Mouse (Mus musculus) liver, embryonic 13.5 days (tissue): ENCODE measurements at regions not wholly inside any gene's neighbourhood (a gene's known extent, or its start where the extent isn't known, plus 50 kb on each side); places are given as distances from the start of the nearest gene placed in this dataset.

ENCODE experiments used
- ATAC-seq: fragments of 200-750 bp; cut with Nextera tagmentation; 2 replicates; pipeline ENCODE4 v1.8.0; 2017; ENCODE audit warnings: low read depth, mild to moderate bottlenecking, moderate number of reproducible peaks, moderate library complexity
- DNase-seq: peaks from one replicate; pipeline ENCODE4 v3.0.0; 2022
- H3K27ac ChIP-seq: fragments of 300-500 bp; sonication (generic); 2 replicates; pipeline ENCODE4 v1.5.1; 2015; ENCODE audit warnings: moderate library complexity, mild to moderate bottlenecking, inconsistent platforms
- H3K27me3 ChIP-seq: fragments of 300-500 bp; sonication (generic); 2 replicates; pipeline ENCODE4 v1.6.1; 2015; ENCODE audit warnings: mild to moderate bottlenecking, inconsistent platforms
- H3K36me3 ChIP-seq: fragments of 300-500 bp; sonication (generic); 2 replicates; pipeline ENCODE4 v1.6.1; 2015; ENCODE audit warnings: mild to moderate bottlenecking, inconsistent platforms
- H3K4me1 ChIP-seq: fragments of 300-500 bp; sonication (generic); replicated peaks from 2 replicates; pipeline ENCODE4 v1.6.1; 2015; ENCODE audit warnings: inconsistent platforms
- H3K4me2 ChIP-seq: fragments of 300-500 bp; sonication (generic); 2 replicates; pipeline ENCODE4 v1.6.1; 2015; ENCODE audit warnings: inconsistent platforms, mild to moderate bottlenecking, moderate library complexity
- H3K4me3 ChIP-seq: fragments of 300-500 bp; sonication (generic); replicated peaks from 2 replicates; pipeline ENCODE4 v1.5.1; 2015; ENCODE audit warnings: mild to moderate bottlenecking, inconsistent platforms
- H3K9ac ChIP-seq: fragments of 300-500 bp; sonication (generic); 2 replicates; pipeline ENCODE4 v1.6.1; 2015; ENCODE audit warnings: mild to moderate bottlenecking, inconsistent platforms
- H3K9me3 ChIP-seq: fragments of 300-500 bp; sonication (generic); replicated peaks from 2 replicates; pipeline ENCODE4 v1.6.1; 2016; ENCODE audit warnings: inconsistent platforms
- WGBS: fragments of 180-500 bp; shearing (Covaris S2); methylation state at CpG from one replicate; pipeline ENCODE4 v1.1.7; 2015; ENCODE audit not compliant: insufficient replicate concordance; 5-methylcytosine and 5-hydroxymethylcytosine counted together

DNA sequence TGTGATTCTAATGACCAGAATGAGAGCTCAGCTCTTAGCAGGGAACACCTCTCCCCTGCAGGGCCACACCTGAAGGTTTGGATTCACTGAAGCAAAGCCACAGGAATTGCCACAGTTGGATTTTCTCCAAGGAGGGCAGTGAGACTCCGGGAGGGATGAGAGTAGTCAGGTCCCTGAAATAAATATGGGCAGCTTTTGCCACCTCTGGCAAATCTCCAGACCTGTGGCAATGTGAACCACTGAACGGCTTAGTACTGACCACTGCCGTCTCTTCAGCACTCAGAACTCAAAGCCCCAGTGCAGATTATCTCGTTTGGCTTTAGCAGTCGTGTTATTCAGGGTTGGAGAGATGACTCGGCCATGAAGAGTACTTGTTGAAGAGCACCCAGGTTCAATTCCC, 66.9 kb upstream of the Slc2a1 start:
- Histone ChIP-seq H3K4me3 (no peak overlapping the region), H3K27me3 (peaks cover 11% of the 10 kb centered on the region), H3K4me2 (peak overlapping the region; percentile 71; the same call in 1 of the 2 replicates), H3K9me3 (no peaks in the 10 kb centered on the region), H3K9ac (peak overlapping the region; percentile 58), H3K27ac (peak overlapping the region; percentile 98), H3K4me1 (peaks cover 85% of the 10 kb centered on the region), H3K36me3 (no peaks in the 10 kb centered on the region)
- ATAC-seq: no peak
- no peak for DNase-seq
- WGBS: 66% methylated on average over 6 of the region's 6 CpGs

- Histone ChIP-seq H3K27ac (peak overlapping the region; percentile 8), H3K9ac (no peak overlapping the region; the same call in 1 of the 2 replicates), H3K4me2 (no peak overlapping the region), H3K4me3 (no peak overlapping the region), H3K9me3 (no peaks in the 10 kb centered on the region), H3K36me3 (no peaks in the 10 kb centered on the region), H3K27me3 (peaks cover 11% of the 10 kb centered on the region), H3K4me1 (peaks cover 76% of the 10 kb centered on the region)
- no peak for ATAC-seq
- no peak for DNase-seq
- 76% methylated on average over 19 of the region's 19 CpGs for WGBS
Observed at GRCm38 (mm10) chr4:119044005-119044677, 64.4 kb upstream of the Slc2a1 start.

GRCm38 (mm10) chr4:119044836-119045235, 63.7 kb upstream of the Slc2a1 start:
- H3K9ac ChIP-seq: peak overlapping the region; percentile 51; the same call in 1 of the 2 replicates
- H3K4me1 ChIP-seq: peaks cover 76% of the 10 kb centered on the region
- H3K4me2 ChIP-seq: no peak overlapping the region
- DNase-seq (no peak), ATAC-seq (no peak)
- 88% methylated on average over 13 of the region's 13 CpGs for WGBS
- no peaks in the 10 kb centered on the region for H3K9me3 ChIP-seq
- H3K27ac ChIP-seq: peak overlapping the region; percentile 60
- no peak overlapping the region for H3K4me3 ChIP-seq
- peaks cover 11% of the 10 kb centered on the region for H3K27me3 ChIP-seq
- no peaks in the 10 kb centered on the region for H3K36me3 ChIP-seq

DNA sequence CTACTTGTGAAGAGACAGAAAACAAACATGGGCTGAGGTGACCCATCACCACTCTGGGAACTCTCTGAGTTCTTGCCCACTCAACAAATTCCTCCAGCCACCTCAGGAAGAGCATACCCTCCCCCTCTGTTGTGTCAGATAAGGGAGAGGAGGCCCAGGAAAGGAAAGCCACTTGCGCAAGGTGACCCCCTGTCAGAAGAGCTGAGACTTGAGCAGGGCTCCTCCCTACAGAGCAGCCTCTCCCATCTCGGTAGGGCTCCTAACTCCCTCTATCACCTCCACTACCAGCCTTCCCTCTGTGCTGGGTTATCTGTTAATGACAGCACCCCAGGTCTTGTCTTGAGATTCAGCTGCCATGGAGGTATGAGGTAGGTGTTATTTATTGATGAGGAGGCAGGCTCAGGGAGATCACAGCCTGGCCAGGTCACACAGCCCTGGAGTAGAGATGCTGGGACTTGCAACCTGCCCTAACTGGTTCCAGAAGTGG, 57.6 kb upstream of the Slc2a1 start:
- H3K36me3 ChIP-seq: no peaks in the 10 kb centered on the region
- peak overlapping the region; percentile 31 for H3K4me3 ChIP-seq
- peaks cover 5% of the 10 kb centered on the region; the same call in 1 of the 2 replicates for H3K27me3 ChIP-seq
- peak overlapping the region; percentile 59 for H3K4me2 ChIP-seq
- 8% methylated on average over 2 of the region's 2 CpGs for WGBS
- peaks cover 87% of the 10 kb centered on the region for H3K4me1 ChIP-seq
- H3K27ac ChIP-seq: peak overlapping the region; percentile 99
- H3K9ac ChIP-seq: peak overlapping the region; percentile 76
- no peaks in the 10 kb centered on the region for H3K9me3 ChIP-seq
- DNase-seq (peak; percentile 80), ATAC-seq (peak; percentile 98)

DNA sequence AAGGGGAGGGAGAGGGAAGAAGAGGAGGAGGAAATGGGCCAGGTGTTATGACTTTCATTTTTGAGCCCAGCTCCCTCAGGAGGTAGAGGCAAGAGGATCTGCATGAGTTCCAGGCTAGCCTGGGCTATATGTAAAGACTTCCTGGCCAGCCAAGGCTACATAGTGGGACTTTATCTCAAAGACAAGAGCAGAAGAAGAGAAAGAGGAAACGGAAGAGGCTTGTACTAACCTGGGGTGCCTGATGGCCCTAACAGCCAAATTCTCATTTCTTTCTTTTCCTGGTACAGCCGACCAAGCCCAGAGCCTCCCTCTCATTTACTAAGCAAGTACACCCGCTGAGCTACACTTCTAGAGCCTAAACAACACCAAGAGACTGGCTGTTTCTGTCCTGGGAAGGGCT, 56.0 kb upstream of the Slc2a1 start:
- DNase-seq: no peak
- H3K4me2 ChIP-seq: peak overlapping the region; percentile 52

DNA sequence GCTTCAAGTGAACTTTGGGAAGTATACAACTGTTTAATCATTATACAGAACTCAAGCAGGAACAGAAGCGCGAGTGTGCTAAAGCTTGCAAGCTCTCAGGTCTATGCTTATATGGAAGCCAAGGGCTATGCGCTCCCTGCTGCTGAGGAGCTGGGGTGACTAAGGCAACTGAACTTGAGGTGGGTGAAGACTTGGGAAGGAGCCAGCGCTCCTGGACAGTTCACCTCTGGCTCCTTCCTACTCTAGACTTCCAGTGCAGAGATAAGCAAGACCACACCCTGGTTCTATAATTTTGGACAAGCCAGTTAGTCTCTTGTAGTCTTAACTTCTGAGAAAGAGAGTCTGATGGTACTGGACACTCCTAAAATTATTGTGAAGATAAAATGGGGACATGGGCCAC, 55.3 kb upstream of the Slc2a1 start:
- WGBS: 67% methylated on average over 4 of the region's 4 CpGs
- ATAC-seq (no peak), DNase-seq (no peak)
- H3K9ac ChIP-seq: peak overlapping the region; percentile 76
- no peaks in the 10 kb centered on the region for H3K9me3 ChIP-seq
- no peak overlapping the region for H3K4me3 ChIP-seq
- peak overlapping the region; percentile 52 for H3K4me2 ChIP-seq
- H3K27me3 ChIP-seq: peaks cover 10% of the 10 kb centered on the region; the same call in 1 of the 2 replicates
- no peaks in the 10 kb centered on the region for H3K36me3 ChIP-seq
- peak overlapping the region; percentile 99 for H3K27ac ChIP-seq
- H3K4me1 ChIP-seq: peaks cover 75% of the 10 kb centered on the region

More for the DNA sequence above, 56.0 kb upstream of the Slc2a1 start:
- Histone ChIP-seq H3K4me3 (no peak overlapping the region), H3K36me3 (no peaks in the 10 kb centered on the region), H3K27ac (peak overlapping the region; percentile 99), H3K4me1 (peaks cover 81% of the 10 kb centered on the region), H3K27me3 (peaks cover 10% of the 10 kb centered on the region; the same call in 1 of the 2 replicates), H3K9ac (peak overlapping the region; percentile 76), H3K9me3 (no peaks in the 10 kb centered on the region)
- ATAC-seq: no peak
- 35% methylated on average over 3 of the region's 3 CpGs for WGBS

DNA sequence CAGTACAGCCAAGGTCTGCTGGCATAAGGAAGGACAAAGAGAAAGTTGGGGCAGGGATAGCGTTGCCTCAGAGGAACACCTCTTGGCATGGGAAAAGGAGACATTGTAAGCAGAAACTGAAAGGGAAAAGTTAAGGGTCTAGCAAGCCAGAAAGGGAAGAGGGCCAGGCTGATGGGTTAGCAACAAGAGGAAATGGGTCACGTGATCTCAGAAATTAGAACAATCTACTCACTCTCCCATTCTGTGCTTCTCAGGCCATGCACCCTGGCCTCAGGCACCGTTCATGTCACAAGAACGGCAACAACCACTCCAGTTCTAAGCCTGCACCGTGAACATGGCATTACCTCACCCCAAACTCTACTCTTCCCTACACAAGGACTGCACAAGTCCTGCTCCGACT, 54.8 kb upstream of the Slc2a1 start:
- peaks cover 71% of the 10 kb centered on the region for H3K4me1 ChIP-seq
- H3K27me3 ChIP-seq: peaks cover 15% of the 10 kb centered on the region; the same call in 1 of the 2 replicates
- ATAC-seq: no peak
- H3K4me2 ChIP-seq: peak overlapping the region; percentile 52
- no peaks in the 10 kb centered on the region for H3K9me3 ChIP-seq
- no peak for DNase-seq
- H3K27ac ChIP-seq: peak overlapping the region; percentile 99
- H3K4me3 ChIP-seq: 0 out of 2 replicates have a peak overlapping the region, but pooled peaks have one; percentile 12
- H3K9ac ChIP-seq: peak overlapping the region; percentile 76
- 42% methylated on average over 6 of the region's 6 CpGs for WGBS
- no peaks in the 10 kb centered on the region for H3K36me3 ChIP-seq

DNA sequence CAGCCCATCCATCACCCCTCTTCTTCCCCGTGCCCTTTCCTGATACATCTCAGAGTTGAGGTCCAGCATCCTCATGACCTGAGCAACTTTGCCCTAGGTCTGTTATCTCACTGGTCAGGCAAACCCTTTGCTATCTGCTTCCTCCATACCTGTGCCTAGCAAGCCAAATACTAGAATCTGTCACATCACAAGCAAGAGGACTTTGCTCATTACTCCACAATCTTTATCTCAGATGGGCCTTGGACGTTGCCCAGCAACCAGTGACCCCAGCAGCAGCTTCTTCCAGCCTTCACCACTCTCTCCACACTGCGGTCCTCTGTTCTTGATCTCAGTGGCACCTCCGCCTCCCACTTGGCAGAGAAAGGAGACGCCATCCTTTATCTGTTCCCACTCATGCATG, 54.4 kb upstream of the Slc2a1 start:
- peak overlapping the region; percentile 52 for H3K4me2 ChIP-seq
- H3K9me3 ChIP-seq: no peaks in the 10 kb centered on the region
- ATAC-seq (peak; percentile 54), DNase-seq (peak; percentile 59)
- peak overlapping the region; percentile 99 for H3K27ac ChIP-seq
- H3K36me3 ChIP-seq: no peaks in the 10 kb centered on the region
- H3K4me3 ChIP-seq: 0 out of 2 replicates have a peak overlapping the region, but pooled peaks have one; percentile 12
- H3K9ac ChIP-seq: peak overlapping the region; percentile 76
- H3K27me3 ChIP-seq: peaks cover 18% of the 10 kb centered on the region; the same call in 1 of the 2 replicates
- H3K4me1 ChIP-seq: peaks cover 68% of the 10 kb centered on the region
- WGBS: 28% methylated on average over 5 of the region's 5 CpGs

GRCm38 (mm10) chr4:119057191-119057590, 51.3 kb upstream of the Slc2a1 start:
- ATAC-seq (no peak), DNase-seq (no peak)
- no peaks in the 10 kb centered on the region for H3K9me3 ChIP-seq
- no peaks in the 10 kb centered on the region for H3K36me3 ChIP-seq
- peaks cover 40% of the 10 kb centered on the region for H3K4me1 ChIP-seq
- no peak overlapping the region for H3K4me3 ChIP-seq
- peaks cover 32% of the 10 kb centered on the region for H3K27me3 ChIP-seq
- 84% methylated on average over 6 of the region's 6 CpGs for WGBS
- H3K4me2 ChIP-seq: no peak overlapping the region
- H3K9ac ChIP-seq: no peak overlapping the region
- H3K27ac ChIP-seq: peak overlapping the region; percentile 39; the same call in 1 of the 2 replicates

GRCm38 (mm10) chr4:119057826-119058225, 50.7 kb upstream of the Slc2a1 start:
- Histone ChIP-seq H3K36me3 (no peaks in the 10 kb centered on the region), H3K27ac (peak overlapping the region; percentile 15; the same call in 1 of the 2 replicates), H3K4me2 (no peak overlapping the region), H3K4me3 (no peak overlapping the region), H3K27me3 (peaks cover 34% of the 10 kb centered on the region), H3K9ac (peak overlapping the region; percentile 26; the same call in 1 of the 2 replicates), H3K9me3 (no peaks in the 10 kb centered on the region), H3K4me1 (peaks cover 33% of the 10 kb centered on the region)
- no peak for DNase-seq
- WGBS: 37% methylated on average over 1 of the region's 1 CpGs
- ATAC-seq: no peak
